Mouse (Mus musculus) left cerebral cortex, adult 2 months (tissue): ENCODE measurements around the gene Vmn1r47. TPM values are rescaled to one million over a fixed set of nuclear protein-coding genes. Genes with fewer than 3 reads are reported as not detected.
"Not testable (repeated sequence)": the region's sequence is repeated elsewhere in the genome, so short reads cannot be mapped to it uniquely, and the experiment has no call there.

Experiments used
- DNase-seq, 2 experiments: peaks; one replicate each; pipeline ENCODE4 v3.0.0; 2021 to 2022; ENCODE audit warnings: low spot score in 2 of 2, mixed read lengths in 1 of 2; ENCODE audit errors: extremely low spot score in 1 of 2
- H3K27ac ChIP-seq: fragments of 200-600 bp; 2 replicates; pipeline ENCODE4 v1.8.1; 2022
- H3K4me3 ChIP-seq: fragments of 200-600 bp; 2 replicates; pipeline ENCODE4 v1.8.1; 2022
- CTCF ChIP-seq: fragments of 200-600 bp; IDR thresholded peaks from 2 replicates; pipeline ENCODE4 v1.8.1; 2022; ENCODE audit warnings: antibody characterized with exemption, mild to moderate bottlenecking, moderate library complexity
- intact Hi-C: fragments of 180-260 bp; cut with DNase I; formaldehyde crosslinking; loops from one replicate; pipeline ENCODE4 v1.15.1; 2025
- long read RNA-seq, 2 experiments: library from polyadenylated mRNA; stranded (forward); transcript quantifications; one replicate each; pipeline ENCODE4 v2.0.0; 2021; ENCODE audit warnings: borderline mapping rate in 2 of 2
- total RNA-seq, 2 experiments: library from RNA; stranded (reverse); gene quantifications; 2 replicates each; pipeline ENCODE4 v1.2.3; 2021

Vmn1r47 gene
- not detected for total RNA-seq
- long read RNA-seq, experiment 1: 0 reads
- long read RNA-seq, experiment 2: 0 reads

- H3K27ac ChIP-seq, DNase-seq, H3K4me3 ChIP-seq, intact Hi-C loops: not testable (repeated sequence)
These were observed at the start of gene Vmn1r47 for GRCm38 (mm10) chr6:90015847-90016246. Vmn1r47 (plus strand) TSS chr6:90016147.

- intact Hi-C loops: no loop called here
- no peak for DNase-seq
- no peak overlapping the region for H3K27ac ChIP-seq
- no peak overlapping the region for H3K4me3 ChIP-seq
- TF ChIP-seq CTCF: no peak
These were observed 49.6 kb upstream of the Vmn1r47 start for GRCm38 (mm10) chr6:89966341-89966740.

- Histone ChIP-seq H3K27ac (no peak within 1 kb of the TSS), H3K4me3 (no peak within 1 kb of the TSS)
- no peak for TF ChIP-seq CTCF
- no peak for DNase-seq
- intact Hi-C loops: no loop called here
These were observed 46.9 kb upstream of the Vmn1r47 start, which contains the start of gene Vmn1r46 for GRCm38 (mm10) chr6:89969013-89969412. Vmn1r46 (plus strand) TSS chr6:89969313.

- no peak for DNase-seq
- Histone ChIP-seq H3K4me3 (no peak overlapping the region), H3K27ac (no peak overlapping the region)
- no peak; the same call in 1 of the 2 replicates for TF ChIP-seq CTCF
- intact Hi-C loops: loop anchor here (10.0 kb wide), 1 partner anchor 301 kb away; no protein-coding TSS in a partner anchor
These were observed 30.0 kb upstream of the Vmn1r47 start for GRCm38 (mm10) chr6:89985989-89986388.

GRCm38 (mm10) chr6:90036741-90037140, 20.8 kb downstream of the Vmn1r47 start, which contains the start of gene Vmn1r48:
Vmn1r48 (minus strand) TSS chr6:90036841.
- DNase-seq, intact Hi-C loops, H3K4me3 ChIP-seq, H3K27ac ChIP-seq: not testable (repeated sequence)

Other genes starting within 250 kb of the Vmn1r47 start
- not detected for gene Vmn1r42, start 139.7 kb upstream of the Vmn1r47 start, total RNA-seq
- gene Vmn1r43, start 139.7 kb upstream of the Vmn1r47 start, total RNA-seq: not detected
- gene Vmn1r44, start 132.5 kb upstream of the Vmn1r47 start, total RNA-seq: not detected
- not detected for gene Vmn1r45, start 75.5 kb upstream of the Vmn1r47 start, total RNA-seq
- gene Vmn1r46, start 46.8 kb upstream of the Vmn1r47 start, total RNA-seq: not detected
- gene Vmn1r48, start 20.7 kb downstream of the Vmn1r47 start, total RNA-seq: not detected
- not detected for gene Vmn1r49, start 62.4 kb downstream of the Vmn1r47 start, total RNA-seq
- gene Vmn1r50, start 85.3 kb downstream of the Vmn1r47 start, total RNA-seq: not detected
- gene Vmn1r51, start 106.4 kb downstream of the Vmn1r47 start, total RNA-seq: not detected
- gene Vmn1r52, start 158.7 kb downstream of the Vmn1r47 start, total RNA-seq: not detected
- not detected for gene V1ra8, start 186.6 kb downstream of the Vmn1r47 start, total RNA-seq
- not detected for gene Vmn1r53, start 208.3 kb downstream of the Vmn1r47 start, total RNA-seq
- gene Vmn1r54, start 230.2 kb downstream of the Vmn1r47 start, total RNA-seq: not detected